Mouse (Mus musculus) forebrain, embryonic 14.5 days (tissue): ENCODE results near the gene Fscn3. TPM values are rescaled to one million over a fixed set of nuclear protein-coding genes. Genes with fewer than 3 reads are reported as not detected.

Experiments used
- ATAC-seq: fragments of 200-750 bp; cut with Nextera tagmentation; 2 replicates; pipeline ENCODE4 v1.8.0; 2017; ENCODE audit warnings: mild to moderate bottlenecking, moderate library complexity
- DNase-seq: peaks from one replicate; pipeline ENCODE4 v3.0.0-alpha.2; 2015; ENCODE audit warnings: low spot score
- H3K27ac ChIP-seq: fragments of 300-500 bp; sonication (generic); 2 replicates; pipeline ENCODE4 v1.5.1; 2014; ENCODE audit warnings: low read depth, mild to moderate bottlenecking, control low read depth, low read length, moderate library complexity
- H3K27me3 ChIP-seq: fragments of 300-500 bp; sonication (generic); replicated peaks from 2 replicates; pipeline ENCODE4 v1.6.1; 2014; ENCODE audit warnings: low read length, control low read depth, mixed read lengths; ENCODE audit not compliant: control insufficient read depth, insufficient read depth
- H3K36me3 ChIP-seq: fragments of 300-500 bp; sonication (generic); 2 replicates; pipeline ENCODE4 v1.6.1; 2014; ENCODE audit warnings: low read length, control low read depth; ENCODE audit not compliant: control insufficient read depth, insufficient read depth
- H3K4me1 ChIP-seq: fragments of 300-500 bp; sonication (generic); 2 replicates; pipeline ENCODE4 v1.6.1; 2014; ENCODE audit warnings: antibody characterized with exemption, low read length, control low read depth; ENCODE audit not compliant: control insufficient read depth, insufficient read depth
- H3K4me2 ChIP-seq: fragments of 300-500 bp; sonication (generic); 2 replicates; pipeline ENCODE4 v1.6.1; 2014; ENCODE audit warnings: mild to moderate bottlenecking, control low read depth, low read length
- H3K4me3 ChIP-seq: fragments of 300-500 bp; sonication (generic); 2 replicates; pipeline ENCODE4 v1.5.1; 2014; ENCODE audit warnings: low read depth, low read length, control low read depth
- H3K9ac ChIP-seq: fragments of 300-500 bp; sonication (generic); 2 replicates; pipeline ENCODE4 v1.6.1; 2014; ENCODE audit warnings: mild to moderate bottlenecking, low read length, control low read depth, moderate library complexity
- H3K9me3 ChIP-seq: fragments of 300-500 bp; sonication (generic); replicated peaks from 2 replicates; pipeline ENCODE4 v1.6.1; 2016; ENCODE audit warnings: low read length, control low read depth, mixed read lengths; ENCODE audit not compliant: control insufficient read depth
- WGBS: fragments of 180-500 bp; shearing (Covaris S2); extraction: QIAGEN DNeasy Blood & Tissue Kit; methylation state at CpG from one replicate; pipeline ENCODE4 v1.1.7; 2014; 5-methylcytosine and 5-hydroxymethylcytosine counted together
- polyA plus RNA-seq: library from polyadenylated mRNA; unstranded; fragments of >200 nt; fragmentation: Nextera tagmentation; extraction: Ambion mirVana; gene quantifications from 2 replicates; pipeline ENCODE4 v1.2.1, GENCODE M21; 2014

Fscn3 gene
- polyA plus RNA-seq, 1 experiment from 2014 or later, result not detected

DNA sequence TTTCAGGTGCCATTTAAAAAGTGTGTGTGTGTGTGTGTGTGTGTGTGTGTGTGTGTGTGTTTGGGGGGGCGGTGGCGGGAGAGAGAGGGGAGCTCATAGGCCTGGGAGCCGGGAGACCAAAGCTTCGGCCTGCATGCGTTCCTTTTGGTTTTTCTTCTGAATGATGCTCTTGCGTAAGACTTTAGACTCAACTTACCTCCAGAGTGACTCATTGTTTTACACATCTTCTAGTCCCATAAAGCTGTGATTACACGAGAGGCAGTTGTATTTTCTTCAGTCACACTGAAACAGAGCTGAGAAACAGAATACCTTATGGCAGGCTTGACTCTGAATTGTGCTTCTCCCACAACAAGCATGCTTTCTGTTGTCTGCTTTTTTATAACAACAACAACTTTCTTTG lies 59.3 kb downstream of the Fscn3 start:
- 91% methylated on average over 7 of the region's 7 CpGs for WGBS
- no peaks in the 10 kb centered on the region for H3K4me1 ChIP-seq
- ATAC-seq, result no peak

More for the DNA sequence above, 59.3 kb downstream of the Fscn3 start:
- no peaks in the 10 kb centered on the region for H3K9me3 ChIP-seq
- H3K36me3 ChIP-seq, result no peaks in the 10 kb centered on the region
- no peaks in the 10 kb centered on the region for H3K27me3 ChIP-seq
- H3K4me3 ChIP-seq, result no peak overlapping the region
- DNase-seq, result no peak
- no peak overlapping the region for H3K9ac ChIP-seq
- H3K27ac ChIP-seq, result no peak overlapping the region
- H3K4me2 ChIP-seq, result no peak overlapping the region

Other genes starting within 250 kb of the Fscn3 start
- 19.6 and 23.9 TPM in 2 replicates for gene Zfp800, start 29.8 kb upstream of the Fscn3 start, polyA plus RNA-seq
- 407 and 420 TPM in 2 replicates for gene Arf5, start 4.2 kb upstream of the Fscn3 start, polyA plus RNA-seq
- gene Gcc1, start 601 bp downstream of the Fscn3 start, polyA plus RNA-seq, result 7.2 and 9.7 TPM in 2 replicates
- 0.16 TPM in 1 of 2 replicates, not detected in the other for gene Pax4, start 21.6 kb downstream of the Fscn3 start, polyA plus RNA-seq
- gene Snd1, start 47.4 kb downstream of the Fscn3 start, polyA plus RNA-seq, result 67.9 and 80.0 TPM in 2 replicates